Mouse (Mus musculus) urinary bladder, adult 18-20 months (tissue): Measurements from ENCODE around the gene Cd109.

Source experiments
- DNase-seq, 2 experiments: peaks; one replicate each; pipeline ENCODE4 v3.0.0; 2022; ENCODE audit warnings: low spot score in 2 of 2, mixed read lengths in 2 of 2

Gene Cd109

GRCm38 (mm10) chr9:78646008-78646777, 30.8 kb downstream of the Cd109 start:
- peak in 1 of 2 experiments; percentile 30 for DNase-seq

DNA sequence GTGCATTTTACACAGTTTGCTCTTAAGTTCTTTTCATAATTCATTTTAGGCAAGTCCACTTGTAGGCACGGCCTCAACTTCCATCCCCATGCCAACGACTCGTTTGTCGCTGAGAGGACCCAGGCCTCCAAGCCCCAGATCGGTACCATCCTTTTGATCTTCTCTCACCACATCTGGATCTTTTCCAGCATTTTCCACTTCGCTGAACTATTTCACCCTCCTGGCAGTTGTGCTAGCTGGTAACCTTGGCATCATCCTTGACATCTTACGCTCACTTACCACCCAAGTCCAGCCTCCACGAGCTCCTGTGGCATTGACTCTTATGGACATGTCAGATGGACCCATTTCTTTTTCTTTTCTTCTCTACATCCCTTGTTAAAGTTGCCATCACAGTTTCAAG, 33.3 kb downstream of the Cd109 start:
- no peak for DNase-seq

DNA sequence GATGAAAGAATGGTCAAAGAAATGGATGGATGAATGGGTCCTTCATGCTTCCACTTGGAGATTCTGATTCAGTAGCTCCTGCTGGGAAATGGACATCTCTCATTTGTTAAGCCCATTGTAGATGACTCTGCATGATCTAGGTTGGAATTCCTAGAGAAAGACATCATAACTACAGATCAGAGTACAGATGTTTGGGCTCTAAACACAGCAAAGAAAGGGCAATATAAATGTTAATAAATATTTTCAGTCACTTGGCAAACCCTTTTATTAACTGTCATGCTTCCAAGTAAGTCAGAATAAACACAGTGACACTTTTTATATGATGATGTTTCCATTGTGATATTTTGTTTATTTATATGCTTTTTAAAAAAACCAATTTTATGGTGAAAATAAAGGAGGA, 34.1 kb downstream of the Cd109 start:
- DNase-seq, result no peak

DNA sequence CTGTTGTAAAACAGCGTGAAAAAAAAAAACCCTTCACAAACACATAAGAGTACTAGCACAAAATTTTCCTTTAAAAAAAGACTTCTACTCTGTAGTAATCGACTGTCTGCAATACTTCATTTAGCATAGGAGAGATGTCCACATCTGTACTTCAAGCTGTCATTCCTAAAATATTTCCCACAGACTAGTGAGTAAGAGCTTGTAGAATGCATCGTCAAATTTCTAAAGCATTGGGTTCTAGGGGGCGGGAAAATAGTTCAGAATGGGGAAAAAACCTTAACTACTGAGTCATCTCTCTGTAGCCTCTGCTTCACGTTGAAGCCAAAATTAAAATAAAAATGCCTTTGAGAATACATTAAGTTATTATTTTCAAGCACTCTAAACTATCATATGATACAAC, 42.2 kb downstream of the Cd109 start:
- DNase-seq, result no peak

- no peak for DNase-seq
Measured at GRCm38 (mm10) chr9:78671446-78671985, 56.2 kb downstream of the Cd109 start.

- DNase-seq, result peak; percentile 34 to 71
Measured at GRCm38 (mm10) chr9:78700691-78701090, 85.3 kb downstream of the Cd109 start.

DNA sequence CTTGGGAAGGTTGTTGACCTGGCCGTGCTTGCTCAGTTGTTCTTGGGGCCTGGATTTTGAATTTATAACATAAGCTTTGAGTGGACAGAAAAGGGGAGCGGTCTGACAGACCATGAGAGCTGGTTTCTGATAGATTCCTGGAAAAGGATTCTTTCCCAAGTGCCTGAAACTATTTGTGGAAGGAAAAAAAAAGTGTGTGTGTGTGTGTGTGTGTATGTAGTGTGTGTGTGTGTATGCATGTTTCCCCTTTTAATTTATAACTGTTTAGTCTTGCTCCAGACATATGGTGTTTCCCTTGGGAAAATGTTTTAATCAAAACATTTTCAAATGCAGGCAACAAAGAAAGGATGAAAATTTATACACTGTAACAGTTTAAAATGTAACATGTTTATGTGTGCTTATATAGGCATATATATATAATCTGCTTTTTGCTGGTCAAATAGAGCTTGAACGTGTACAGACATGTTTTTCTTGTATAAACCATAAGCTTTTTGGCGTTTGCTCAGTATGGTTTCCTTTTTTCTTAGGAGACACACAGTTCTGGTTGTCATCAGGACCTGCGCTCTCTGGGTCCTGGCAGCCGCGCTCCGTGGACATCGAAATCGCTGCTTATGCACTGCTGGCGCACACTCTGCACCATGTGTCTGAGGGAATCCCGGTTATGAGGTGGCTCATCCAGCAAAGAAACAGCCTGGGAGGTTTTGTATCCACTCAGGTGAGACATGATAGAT, 87.3 kb downstream of the Cd109 start:
- DNase-seq, result no peak

DNA sequence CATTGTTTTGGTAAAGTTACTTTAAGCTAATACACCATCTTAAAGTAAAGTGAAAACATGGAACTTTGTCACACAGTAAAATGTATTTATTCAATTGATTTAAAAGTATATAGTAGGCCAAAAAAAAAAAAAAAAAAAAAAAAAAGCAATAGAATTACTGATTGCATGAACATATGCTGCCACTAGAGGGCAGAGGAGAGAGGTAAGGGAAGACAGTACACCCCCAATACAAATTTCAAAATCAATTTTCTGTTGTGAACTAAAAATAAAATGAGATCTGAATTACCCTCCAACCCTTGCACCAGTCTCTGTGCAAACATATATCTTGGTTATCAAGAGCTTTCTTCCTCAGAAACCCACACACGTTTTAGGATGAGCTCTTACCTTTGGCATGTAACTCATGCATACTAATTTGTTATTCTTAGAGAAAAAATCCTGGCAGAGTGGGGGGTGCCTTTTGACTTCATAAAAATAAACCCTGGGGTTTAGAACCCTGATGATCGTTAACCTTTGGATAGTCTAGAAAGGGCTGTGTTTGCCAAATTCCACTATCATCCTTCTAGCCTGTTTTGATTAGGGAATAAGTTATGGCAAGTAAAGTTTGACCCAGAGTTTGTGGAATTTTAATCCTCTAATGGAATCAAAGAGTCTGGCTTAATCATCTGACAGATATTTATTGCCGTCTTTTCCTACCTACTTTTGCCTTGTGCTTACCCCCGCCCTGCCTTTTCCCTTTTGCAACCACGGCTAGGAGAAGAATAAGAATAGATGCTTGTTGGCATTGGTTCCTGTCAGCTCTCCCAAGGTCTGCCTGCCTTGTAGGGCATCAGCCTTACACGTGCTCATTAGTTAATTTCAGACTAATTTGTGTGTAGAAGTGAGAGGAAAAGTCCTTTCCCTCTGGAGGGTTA, 105.8 kb downstream of the Cd109 start:
- no peak for DNase-seq

GRCm38 (mm10) chr9:78731931-78732330, 116.6 kb downstream of the Cd109 start:
- no peak for DNase-seq

- DNase-seq, result no peak
Measured at GRCm38 (mm10) chr9:78735519-78735918, 120.2 kb downstream of the Cd109 start.

GRCm38 (mm10) chr9:78742012-78742411, 126.7 kb downstream of the Cd109 start:
- no peak for DNase-seq

DNA sequence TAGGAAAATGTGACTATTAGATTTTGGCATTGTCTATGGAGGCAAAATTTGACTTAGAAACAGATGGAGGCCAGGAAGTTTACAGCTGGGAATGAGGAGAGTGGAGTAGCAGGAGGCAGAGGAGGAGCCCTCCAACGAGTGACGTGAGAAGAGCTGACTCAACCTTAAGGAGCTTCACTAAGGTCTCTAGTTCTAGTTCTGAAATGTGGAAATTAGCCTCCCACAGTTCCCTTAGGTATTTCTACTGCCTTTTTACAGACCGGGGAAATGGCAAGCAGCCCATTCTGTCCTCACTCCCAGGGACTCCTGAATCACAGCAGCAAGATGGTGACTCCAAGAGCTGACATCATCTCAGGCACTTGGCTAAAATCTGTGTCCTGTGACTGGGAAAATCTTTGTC, 134.9 kb downstream of the Cd109 start:
- DNase-seq, result peak in 1 of 2 experiments; percentile 7
